Mouse (Mus musculus): Measurements from ENCODE around the gene Ybey. TPM values are rescaled to one million over a fixed set of nuclear protein-coding genes. Genes with fewer than 3 reads are reported as not detected.
A peak's percentile ranks its signal among the peaks of the same experiment; 100 is the strongest.

Ybey gene
- total RNA-seq, 2 experiments from 2014 or later, result 3.9 to 4.6 TPM

- DNase-seq (ENCODE audit: low spot score in 2 of 2), result no peak
- Histone ChIP-seq H3K4me3 (no peak overlapping the region), H3K27ac (no peak overlapping the region)
- TF ChIP-seq CTCF (conservative IDR thresholded peaks at IDR 0.05), result no peak
Observed at GRCm38 (mm10) chr10:76480851-76481250, 11.9 kb upstream of the Ybey start.

- Histone ChIP-seq H3K4me3 (no peak overlapping the region), H3K27ac (no peak overlapping the region)
- no peak for DNase-seq (ENCODE audit: low spot score in 2 of 2)
- no peak for TF ChIP-seq CTCF (conservative IDR thresholded peaks at IDR 0.05)
Observed at GRCm38 (mm10) chr10:76473759-76474158, 4.8 kb upstream of the Ybey start.

- H3K4me3 ChIP-seq, result no peak overlapping the region
- DNase-seq (ENCODE audit: low spot score in 2 of 2), result no peak
- 0 out of 2 replicates have a peak overlapping the region, but pooled peaks have one; percentile 39 for H3K27ac ChIP-seq
- TF ChIP-seq CTCF (conservative IDR thresholded peaks at IDR 0.05), result no peak
Observed at GRCm38 (mm10) chr10:76462721-76463120, 6.2 kb downstream of the Ybey start.

DNA sequence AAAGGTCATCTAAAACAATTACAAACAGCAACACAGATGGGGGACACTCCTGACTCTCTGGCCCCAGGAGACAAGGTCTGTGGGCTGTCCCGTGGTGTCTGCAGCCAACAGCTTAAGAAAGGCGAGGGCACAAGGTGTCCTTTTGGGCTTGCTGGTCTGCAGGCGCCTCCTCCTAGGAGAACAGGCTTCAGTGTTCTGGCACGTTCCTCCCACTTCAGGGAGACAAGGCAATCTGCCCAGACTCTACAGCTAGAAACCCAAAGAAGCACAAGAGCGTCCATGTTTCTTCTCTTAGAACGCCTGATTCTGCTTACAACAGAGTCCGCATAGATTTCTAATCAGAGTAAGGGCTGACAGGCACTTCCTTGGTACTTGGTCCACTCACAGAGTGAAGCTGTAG lies 6.6 kb downstream of the Ybey start:
- TF ChIP-seq CTCF (conservative IDR thresholded peaks at IDR 0.05), result no peak
- H3K4me3 ChIP-seq, result no peak overlapping the region
- peak in 1 of 2 experiments; percentile 9 for DNase-seq (ENCODE audit: low spot score in 2 of 2)
- H3K27ac ChIP-seq, result 0 out of 2 replicates have a peak overlapping the region, but pooled peaks have one; percentile 39

DNA sequence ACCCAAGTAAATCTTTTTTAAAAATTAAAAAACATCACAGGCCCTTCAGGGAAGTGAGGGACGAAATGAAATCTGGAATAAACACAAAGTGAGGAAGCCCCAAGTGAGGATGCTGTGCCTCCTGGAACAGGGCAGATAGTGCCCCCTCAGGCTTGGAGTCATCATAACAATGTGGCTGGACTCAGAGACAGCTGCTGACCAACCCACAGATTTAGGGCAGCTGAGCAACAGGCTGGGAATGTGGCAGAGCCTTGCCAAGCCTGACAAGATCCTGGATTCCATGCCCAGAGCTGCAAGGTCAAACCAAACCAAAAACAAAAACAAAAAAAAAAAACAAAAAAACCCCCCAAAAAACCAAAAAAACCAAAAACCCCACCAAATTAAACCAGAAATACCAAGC lies 7.7 kb downstream of the Ybey start:
- DNase-seq (ENCODE audit: low spot score in 2 of 2), result no peak
- H3K4me3 ChIP-seq, result no peak overlapping the region
- TF ChIP-seq CTCF (conservative IDR thresholded peaks at IDR 0.05), result no peak
- H3K27ac ChIP-seq, result no peak overlapping the region

DNA sequence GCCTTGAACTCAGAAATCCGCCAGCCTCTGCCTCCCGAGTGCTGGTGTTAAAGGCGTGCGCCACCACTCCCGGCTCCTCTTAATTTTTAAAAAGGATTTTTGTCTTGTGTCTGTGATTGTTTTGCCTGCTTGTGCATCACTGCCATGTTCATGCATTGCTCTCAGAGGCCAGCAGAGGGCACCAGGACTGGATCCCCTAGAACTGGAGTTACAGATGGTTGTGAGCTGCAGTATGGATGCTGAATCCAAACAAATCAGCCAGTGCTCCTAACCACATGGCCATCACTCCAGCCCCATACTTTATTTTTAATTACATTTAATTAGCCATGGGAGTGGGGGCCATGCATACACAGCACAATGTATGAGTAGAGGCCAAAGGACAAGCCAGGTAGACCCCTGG lies 13.6 kb downstream of the Ybey start:
- peak; percentile 34 to 55 for DNase-seq (ENCODE audit: low spot score in 2 of 2)
- TF ChIP-seq CTCF (conservative IDR thresholded peaks at IDR 0.05), result peak; percentile 81
- H3K27ac ChIP-seq, result no peak overlapping the region
- H3K4me3 ChIP-seq, result no peak overlapping the region

GRCm38 (mm10) chr10:76448851-76449250 lies 20.1 kb downstream of the Ybey start, which contains the start of gene 2610028H24Rik:
Gene 2610028H24Rik, plus strand, starts transcription at chr10:76449081.
- no peak within 1 kb of the TSS for H3K4me3 ChIP-seq
- no peak for TF ChIP-seq CTCF (conservative IDR thresholded peaks at IDR 0.05)
- H3K27ac ChIP-seq, result no peak within 1 kb of the TSS
- DNase-seq (ENCODE audit: low spot score in 2 of 2), result no peak

DNA sequence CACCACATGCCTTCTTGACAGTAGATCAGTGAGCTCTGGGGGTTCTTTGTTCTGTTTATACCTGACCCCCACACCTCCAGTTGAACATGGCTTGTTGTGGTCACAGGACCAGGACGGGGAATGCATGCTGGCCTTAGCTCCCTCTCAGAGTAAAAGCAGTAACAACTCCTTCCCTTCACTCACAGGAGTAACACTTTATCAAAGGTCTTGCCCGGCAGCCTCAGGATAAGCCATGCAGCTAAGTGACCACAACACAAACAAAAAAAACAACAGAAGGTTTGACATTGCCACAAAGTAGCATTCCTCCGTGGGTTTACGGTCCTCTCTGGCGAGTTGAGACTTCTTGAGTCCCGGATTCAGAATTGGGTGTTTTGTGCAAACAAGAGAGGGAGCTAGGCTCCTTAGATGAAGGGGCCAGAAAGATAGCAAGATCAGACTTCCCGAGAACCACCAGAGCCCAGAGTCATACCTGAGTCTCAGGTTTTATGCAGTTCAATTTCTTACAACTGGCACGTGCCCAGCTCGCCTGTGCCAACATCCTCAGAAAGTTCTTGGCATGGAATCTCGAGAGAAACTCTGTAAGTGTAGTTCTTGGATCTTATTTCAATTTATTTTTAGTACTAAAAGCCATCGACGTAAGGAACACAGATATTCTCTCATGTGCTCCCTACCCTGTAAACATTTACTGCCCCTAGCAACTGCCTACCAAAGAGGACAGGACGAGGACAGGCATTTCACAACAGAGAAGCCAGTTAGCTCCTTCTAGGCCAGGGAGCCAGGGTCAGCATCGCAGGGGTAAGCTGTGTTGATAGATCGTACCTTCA lies 21.3 kb downstream of the Ybey start:
- DNase-seq (ENCODE audit: low spot score in 2 of 2), result no peak
- H3K4me3 ChIP-seq, result no peak overlapping the region
- H3K27ac ChIP-seq, result no peak overlapping the region
- no peak for TF ChIP-seq CTCF (conservative IDR thresholded peaks at IDR 0.05)

DNA sequence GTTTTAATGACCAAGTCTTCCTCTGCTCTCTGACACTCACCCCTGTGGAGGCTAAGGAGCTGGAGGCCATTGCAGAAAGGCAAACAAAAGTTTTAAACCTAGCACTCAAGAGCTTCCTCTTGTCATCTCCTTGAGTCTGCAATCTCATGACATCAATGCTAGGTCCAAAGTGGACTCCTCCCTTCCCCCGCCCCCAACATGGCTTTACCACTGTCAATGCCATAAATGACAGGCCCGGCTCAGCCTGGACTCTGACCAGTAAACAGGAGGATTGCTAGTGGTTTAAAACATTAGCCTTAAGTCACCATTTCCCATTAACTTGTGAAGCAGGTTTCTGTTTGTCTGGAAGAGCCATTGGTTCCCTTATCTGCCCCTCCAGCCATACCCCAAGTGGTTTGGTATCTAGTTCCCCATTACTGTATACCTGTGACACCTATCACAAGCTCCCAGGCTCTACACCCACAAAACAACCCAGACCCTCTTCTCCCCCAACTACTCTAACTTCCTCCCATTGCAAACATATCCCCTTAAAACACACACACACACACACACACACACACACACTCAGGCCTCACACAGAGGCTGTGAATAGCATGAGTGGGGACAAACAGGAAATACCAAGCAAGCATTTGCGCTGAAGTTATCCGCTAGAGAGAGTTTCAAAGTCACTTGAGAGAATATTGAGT lies 22.8 kb downstream of the Ybey start:
- TF ChIP-seq CTCF (conservative IDR thresholded peaks at IDR 0.05), result no peak
- no peak for DNase-seq (ENCODE audit: low spot score in 2 of 2)
- Histone ChIP-seq H3K27ac (no peak overlapping the region), H3K4me3 (no peak overlapping the region)

DNA sequence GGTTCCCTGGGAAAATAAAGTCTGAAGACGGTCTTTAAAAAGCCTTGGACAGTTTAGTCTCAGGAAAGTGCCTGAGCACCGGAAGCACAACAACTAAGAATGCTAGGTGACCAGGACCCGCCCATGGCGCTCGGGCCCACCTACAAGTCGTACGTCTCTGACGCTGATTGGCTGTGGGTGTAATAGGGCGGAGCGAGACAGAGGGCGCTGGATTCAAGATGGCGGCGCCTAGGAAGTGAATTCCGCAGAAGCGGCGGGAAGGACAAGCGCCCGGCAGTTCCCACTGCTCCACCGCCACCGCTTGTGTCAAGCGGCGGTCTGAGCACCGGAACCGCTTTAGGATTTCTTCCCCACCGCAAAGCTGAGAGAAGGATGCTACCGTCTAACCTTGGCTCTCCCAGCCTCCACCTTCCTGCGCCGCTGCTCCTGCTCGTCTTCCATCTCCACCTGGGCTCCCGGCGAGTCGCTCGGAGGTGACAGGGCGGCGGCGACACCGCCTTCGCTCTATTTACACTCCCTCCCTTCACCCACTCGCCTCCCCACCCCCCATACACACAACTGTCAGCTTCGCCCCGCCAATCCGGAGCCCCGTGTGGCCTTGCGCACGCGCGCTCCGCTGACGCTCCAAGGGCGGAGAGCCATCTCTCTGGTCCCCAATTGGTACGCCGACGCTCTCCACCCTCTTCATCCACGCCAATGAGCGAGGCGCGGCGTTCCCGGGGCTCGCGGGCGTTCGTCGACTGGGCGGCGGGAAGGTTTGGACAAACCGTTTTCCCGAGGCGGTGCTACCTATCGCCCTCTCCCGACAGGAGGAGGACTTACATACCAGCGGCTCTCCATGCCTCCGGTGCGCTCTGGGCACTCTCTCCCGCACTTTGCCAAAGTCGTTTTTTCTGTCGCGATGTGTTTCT lies 26.5 kb downstream of the Ybey start, which contains the start of gene Pcnt:
Pcnt (minus strand) TSS at position 609 of the 911 bp plus-strand sequence.
- peak within 1 kb of the TSS; percentile 96 for H3K27ac ChIP-seq
- peak; percentile 89 for TF ChIP-seq CTCF (conservative IDR thresholded peaks at IDR 0.05)
- H3K4me3 ChIP-seq, result peak within 1 kb of the TSS; percentile 78
- DNase-seq (ENCODE audit: low spot score in 2 of 2), result peak; percentile 97 to 98

GRCm38 (mm10) chr10:76440281-76440680 lies 28.6 kb downstream of the Ybey start, which contains the start of gene AC141477.1:
Gene AC141477.1, minus strand, starts transcription at chr10:76440444.
- no peak within 1 kb of the TSS for H3K27ac ChIP-seq
- DNase-seq (ENCODE audit: low spot score in 2 of 2), result no peak
- TF ChIP-seq CTCF (conservative IDR thresholded peaks at IDR 0.05), result no peak
- H3K4me3 ChIP-seq, result no peak within 1 kb of the TSS

- no peak for DNase-seq (ENCODE audit: low spot score in 2 of 2)
- no peak overlapping the region for H3K27ac ChIP-seq
- H3K4me3 ChIP-seq, result no peak overlapping the region
- TF ChIP-seq CTCF (conservative IDR thresholded peaks at IDR 0.05), result no peak
Observed at GRCm38 (mm10) chr10:76439107-76439890, 29.6 kb downstream of the Ybey start.

All from layer of hippocampus, adult 2 months (tissue).